Mouse (Mus musculus) olfactory bulb, adult 2 months (tissue): ENCODE results near the gene Aasdh.

Source experiments
- CTCF ChIP-seq: fragments of 200-500 bp; IDR thresholded peaks from 2 replicates; pipeline ENCODE4 v1.5.1; 2012; ENCODE audit warnings: low read depth, mild to moderate bottlenecking, low read length, moderate library complexity; ENCODE audit not compliant: insufficient read depth
- POLR2A ChIP-seq: fragments of 200-500 bp; IDR thresholded peaks from 2 replicates; pipeline ENCODE4 v1.6.1; 2012; ENCODE audit warnings: mild to moderate bottlenecking, low read depth, low read length, moderate library complexity; ENCODE audit not compliant: insufficient read depth

- TF ChIP-seq POLR2A (no peak), CTCF (no peak)
Measured at GRCm38 (mm10) chr5:76869553-76869952, 35.8 kb downstream of the Aasdh start.
